In the genomic region with DNA sequence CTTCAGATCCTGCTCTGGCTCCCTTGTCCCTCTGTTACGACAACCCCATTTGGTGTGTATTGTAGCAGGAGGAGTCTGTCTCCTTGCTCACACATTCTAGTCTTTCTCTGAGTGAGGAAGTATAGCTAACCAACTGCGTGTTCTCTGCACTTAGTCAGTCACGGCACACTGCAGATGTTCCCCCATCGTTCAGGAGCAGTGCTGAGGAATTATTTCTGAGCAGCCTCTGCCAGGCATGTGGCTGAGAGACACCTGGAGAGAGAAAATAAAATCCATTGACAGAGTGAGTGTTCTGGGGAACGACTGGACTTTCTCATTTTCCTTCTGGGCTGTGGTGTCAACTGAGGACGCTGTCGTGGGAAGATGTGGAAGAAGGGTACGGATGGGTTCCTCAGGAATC, we compare ENCODE assay signal across 14 mouse cellular contexts. TPM values are rescaled to one million over a fixed set of nuclear protein-coding genes. Genes with fewer than 3 reads are reported as not detected.
DNase-seq lines count a peak whose midpoint lies in the region; ATAC-seq lines count a peak whose summit lies in the region.
"Had no signal": no experiment of that assay in that cellular context is flagged by ENCODE, and none has a peak within 500 bp of the region (broad histone marks: within the 10 kb centered on the region; RNA-seq: fewer than 3 reads in every experiment).

No protein-coding gene starts in this region.

- H3K4me3 ChIP-seq in lung, embryonic 15.5 days, result no peak overlapping the region
- H3K4me3 ChIP-seq in embryonic facial prominence, embryonic 15.5 days (replicated peaks), result no peak overlapping the region
- H3K4me3 ChIP-seq in hindbrain, embryonic 14.5 days (replicated peaks; ENCODE audit: low read length), result no peak overlapping the region
- no peak overlapping the region for H3K4me3 ChIP-seq in neural tube, embryonic 13.5 days

- peaks cover 16% of the 10 kb centered on the region for H3K4me1 ChIP-seq in lung, embryonic 15.5 days
- H3K4me1 ChIP-seq in embryonic facial prominence, embryonic 15.5 days, result peaks cover 24% of the 10 kb centered on the region
- peaks cover 15% of the 10 kb centered on the region for H3K4me1 ChIP-seq in hindbrain, embryonic 14.5 days (replicated peaks; ENCODE audit: control insufficient read depth, insufficient read depth, low read length)
- peaks cover 33% of the 10 kb centered on the region for H3K4me1 ChIP-seq in neural tube, embryonic 13.5 days (replicated peaks)

- no peaks in the 10 kb centered on the region for H3K36me3 ChIP-seq in lung, embryonic 15.5 days
- no peaks in the 10 kb centered on the region for H3K36me3 ChIP-seq in embryonic facial prominence, embryonic 15.5 days
- H3K36me3 ChIP-seq in hindbrain, embryonic 14.5 days (replicated peaks; ENCODE audit: control insufficient read depth, insufficient read depth), result no peaks in the 10 kb centered on the region
- no peaks in the 10 kb centered on the region for H3K36me3 ChIP-seq in neural tube, embryonic 13.5 days
- H3K36me3 ChIP-seq: limb, embryonic 15.5 days had no signal

- no peak overlapping the region for H3K9ac ChIP-seq in lung, embryonic 15.5 days
- H3K9ac ChIP-seq in embryonic facial prominence, embryonic 15.5 days, result no peak overlapping the region
- 0 out of 2 replicates have a peak overlapping the region, but pooled peaks have one; percentile 7 for H3K9ac ChIP-seq in hindbrain, embryonic 14.5 days
- H3K9ac ChIP-seq in neural tube, embryonic 13.5 days, result peak overlapping the region; percentile 43; the same call in 1 of the 2 replicates
- H3K9ac ChIP-seq: limb, embryonic 15.5 days had no signal

- no peak for DNase-seq in lung, postnatal 36 days
- DNase-seq in hindbrain, embryonic 14.5 days (ENCODE audit: low spot score), result no peak
- no peak for DNase-seq in layer of hippocampus, adult 18-20 months (ENCODE audit: low spot score in 2 of 2)

- H3K27me3 ChIP-seq in lung, embryonic 15.5 days, result no peaks in the 10 kb centered on the region
- 0 out of 2 replicates have a peak, but pooled peaks cover 4% of the 10 kb centered on the region for H3K27me3 ChIP-seq in embryonic facial prominence, embryonic 15.5 days
- no peaks in the 10 kb centered on the region for H3K27me3 ChIP-seq in hindbrain, embryonic 14.5 days (ENCODE audit: control insufficient read depth, insufficient read depth, low read length)
- no peaks in the 10 kb centered on the region for H3K27me3 ChIP-seq in neural tube, embryonic 13.5 days

- no peak overlapping the region for H3K27ac ChIP-seq in lung, embryonic 15.5 days
- H3K27ac ChIP-seq in embryonic facial prominence, embryonic 15.5 days (replicated peaks), result no peak overlapping the region
- H3K27ac ChIP-seq in hindbrain, embryonic 14.5 days, result peak overlapping the region; percentile 34; the same call in 1 of the 2 replicates
- peak overlapping the region; percentile 85 for H3K27ac ChIP-seq in neural tube, embryonic 13.5 days (replicated peaks)
- H3K27ac ChIP-seq: limb, embryonic 15.5 days had no signal

- no peaks in the 10 kb centered on the region for H3K9me3 ChIP-seq in lung, embryonic 15.5 days
- no peaks in the 10 kb centered on the region for H3K9me3 ChIP-seq in embryonic facial prominence, embryonic 15.5 days (replicated peaks)
- no peaks in the 10 kb centered on the region for H3K9me3 ChIP-seq in hindbrain, embryonic 14.5 days (ENCODE audit: control insufficient read depth, low read length)
- H3K9me3 ChIP-seq in neural tube, embryonic 13.5 days, result no peaks in the 10 kb centered on the region
- H3K9me3 ChIP-seq: limb, embryonic 15.5 days had no signal

- WGBS in lung, embryonic 15.5 days, result 30% methylated on average over 8 of the region's 8 CpGs
- WGBS in embryonic facial prominence, embryonic 15.5 days, result 21% methylated on average over 8 of the region's 8 CpGs
- WGBS in hindbrain, embryonic 14.5 days, result 26% methylated on average over 8 of the region's 8 CpGs
- 31% methylated on average over 8 of the region's 8 CpGs for WGBS in neural tube, embryonic 13.5 days

- H3K4me2 ChIP-seq in lung, embryonic 15.5 days, result peak overlapping the region; percentile 55; the same call in 1 of the 2 replicates
- H3K4me2 ChIP-seq in embryonic facial prominence, embryonic 15.5 days (replicated peaks), result peak overlapping the region; percentile 44
- peak overlapping the region; percentile 48; the same call in 1 of the 2 replicates for H3K4me2 ChIP-seq in hindbrain, embryonic 14.5 days (replicated peaks)
- peak overlapping the region; percentile 63; the same call in 1 of the 2 replicates for H3K4me2 ChIP-seq in neural tube, embryonic 13.5 days

- no peak for ATAC-seq in lung, embryonic 15.5 days (ENCODE audit: borderline replicate concordance, extremely low read depth, low FRiP score, low TSS enrichment)
- no peak for ATAC-seq in embryonic facial prominence, embryonic 15.5 days (ENCODE audit: insufficient number of reproducible peaks, low FRiP score, low TSS enrichment, low read depth)
- peak; percentile 15; the same call in 1 of the 2 replicates for ATAC-seq in hindbrain, embryonic 14.5 days (ENCODE audit: low FRiP score)
- peak; percentile 22; the same call in 1 of the 2 replicates for ATAC-seq in neural tube, embryonic 13.5 days (ENCODE audit: low read depth)
- ATAC-seq in megakaryocyte progenitor cell, adult 5-6 weeks (replicated peaks; ENCODE audit: poor library complexity), result no peak
- no peak for ATAC-seq in cerebellum, adult (ENCODE audit: insufficient number of reproducible peaks, low FRiP score, low TSS enrichment)

RNA-seq across cellular contexts. Expression of a gene that starts 54.5 kb away (rescaled TPM):
- polyA plus RNA-seq in lung, embryonic 15.5 days (2015; fragmentation: Nextera tagmentation; extraction: Ambion mirVana), result not detected in 2 replicates
- polyA plus RNA-seq in embryonic facial prominence, embryonic 15.5 days (2015; fragmentation: Nextera tagmentation; extraction: Ambion mirVana), result not detected in 2 replicates
- not detected in 2 replicates for polyA plus RNA-seq in hindbrain, embryonic 14.5 days (2014; fragmentation: Nextera tagmentation; extraction: Ambion mirVana)
- polyA plus RNA-seq in neural tube, embryonic 13.5 days (2015; fragmentation: Nextera tagmentation; extraction: Ambion mirVana), result not detected in 2 replicates
- total RNA-seq in megakaryocyte progenitor cell, adult 5-6 weeks (2015), result not detected in 2 replicates
- total RNA-seq in megakaryocyte progenitor cell, adult 5-6 weeks (2017), result not detected in 2 replicates
- not detected for total RNA-seq in layer of hippocampus, adult 18-20 months (2021)
- total RNA-seq: heart, adult 8-10 months; layer of hippocampus, adult 8-10 months; neutrophil, adult 5-6 weeks had no signal
- polyA plus RNA-seq: cortical plate, adult 2 months; limb, embryonic 15.5 days; lung, embryonic 16.5 days had no signal

Comparison
In these comparisons a context has a peak if more than half of its experiments do, and no peak if none do; other contexts are left out.
1. ATAC-seq: peak in hindbrain, embryonic 14.5 days (single experiment) and neural tube, embryonic 13.5 days (single experiment); none in lung, embryonic 15.5 days (single experiment), embryonic facial prominence, embryonic 15.5 days (single experiment), megakaryocyte progenitor cell, adult 5-6 weeks (single experiment) and cerebellum, adult (single experiment).
2. H3K27ac ChIP-seq: peak in hindbrain, embryonic 14.5 days (single experiment) and neural tube, embryonic 13.5 days (single experiment); none in lung, embryonic 15.5 days (single experiment) and embryonic facial prominence, embryonic 15.5 days (single experiment).
3. H3K9ac ChIP-seq: peak in hindbrain, embryonic 14.5 days (single experiment) and neural tube, embryonic 13.5 days (single experiment); none in lung, embryonic 15.5 days (single experiment) and embryonic facial prominence, embryonic 15.5 days (single experiment).
4. Peak in every context shown above with its lines, with median percentiles within 50 percentile points of each other: H3K4me2 ChIP-seq.